8 mouse cellular contexts compared by ENCODE assay signal in the genomic region with DNA sequence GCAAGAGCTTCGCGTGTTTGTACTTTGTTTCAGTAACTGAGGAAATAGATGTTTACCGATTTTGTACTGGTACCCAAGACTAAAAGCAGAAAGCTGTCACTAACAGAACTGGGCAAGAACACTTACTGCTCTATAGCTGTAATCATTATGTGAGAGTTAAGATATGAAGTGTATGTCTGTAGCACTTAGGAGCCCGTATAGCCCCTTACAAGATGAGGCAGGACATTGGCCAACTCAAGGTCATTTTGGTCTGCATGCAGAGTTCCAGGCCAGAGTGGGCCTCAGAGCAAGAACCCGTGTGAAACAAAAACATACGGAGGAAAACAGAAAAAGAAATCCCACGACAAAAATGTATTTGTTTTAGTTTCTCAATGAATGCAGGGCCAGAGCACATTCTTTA. TPM values are rescaled to one million over a fixed set of nuclear protein-coding genes. Genes with fewer than 3 reads are reported as not detected.
DNase-seq lines count a peak whose midpoint lies in the region; ATAC-seq and TF ChIP-seq lines count a peak whose summit lies in the region.

No protein-coding gene starts in this region.

- H3K4me3 ChIP-seq in kidney, adult 2 months (ENCODE audit: insufficient read depth, low read depth, low read length): peak overlapping the region; percentile 31; the same call in 1 of the 2 replicates
- H3K4me3 ChIP-seq in hindbrain, embryonic 12.5 days: peak overlapping the region; percentile 91
- peak overlapping the region; percentile 66 for H3K4me3 ChIP-seq in midbrain, embryonic 15.5 days

- no peaks in the 10 kb centered on the region; the same call in 1 of the 2 replicates for H3K4me1 ChIP-seq in kidney, adult 2 months (ENCODE audit: control insufficient read depth, insufficient read depth, low read length)
- H3K4me1 ChIP-seq in hindbrain, embryonic 12.5 days: peaks cover 33% of the 10 kb centered on the region
- peaks cover 42% of the 10 kb centered on the region for H3K4me1 ChIP-seq in midbrain, embryonic 15.5 days

- H3K36me3 ChIP-seq in kidney, adult 2 months (ENCODE audit: control insufficient read depth, insufficient read depth, low read length): no peaks in the 10 kb centered on the region
- peaks cover 1% of the 10 kb centered on the region; the same call in 1 of the 2 replicates for H3K36me3 ChIP-seq in hindbrain, embryonic 12.5 days
- no peaks in the 10 kb centered on the region for H3K36me3 ChIP-seq in midbrain, embryonic 15.5 days (replicated peaks)

- WGBS in kidney, adult 2 months: 33% methylated on average over 7 of the region's 7 CpGs
- whole genome bisulfite sequencing in hindbrain, embryonic 12.5 days: 49% methylated on average over 7 of the region's 7 CpGs
- WGBS in midbrain, embryonic 15.5 days: 40% methylated on average over 7 of the region's 7 CpGs

- no peaks in the 10 kb centered on the region for H3K27me3 ChIP-seq in kidney, adult 2 months (replicated peaks; ENCODE audit: control insufficient read depth, insufficient read depth, low read length)
- no peaks in the 10 kb centered on the region for H3K27me3 ChIP-seq in hindbrain, embryonic 12.5 days
- no peaks in the 10 kb centered on the region for H3K27me3 ChIP-seq in midbrain, embryonic 15.5 days (replicated peaks)

- no peak for TF ChIP-seq CTCF in kidney, adult 2 months (conservative IDR thresholded peaks at IDR 0.05; ENCODE audit: insufficient read depth, insufficient read length, low read depth, low read length)

- no peak for TF ChIP-seq POLR2A in kidney, adult 2 months (IDR thresholded peaks at IDR 0.05; ENCODE audit: low read depth, low read length)

- peak overlapping the region; percentile 39 for H3K27ac ChIP-seq in kidney, adult 2 months (ENCODE audit: insufficient read depth, low read depth, low read length)
- H3K27ac ChIP-seq in hindbrain, embryonic 12.5 days: peak overlapping the region; percentile 92
- H3K27ac ChIP-seq in midbrain, embryonic 15.5 days: peak overlapping the region; percentile 97; the same call in 1 of the 2 replicates

- ATAC-seq in hindbrain, embryonic 12.5 days (ENCODE audit: low FRiP score): no peak
- no peak for ATAC-seq in midbrain, embryonic 15.5 days (replicated peaks)

- H3K9ac ChIP-seq in hindbrain, embryonic 12.5 days: no peak overlapping the region
- H3K9ac ChIP-seq in midbrain, embryonic 15.5 days: no peak overlapping the region

- no peaks in the 10 kb centered on the region for H3K9me3 ChIP-seq in hindbrain, embryonic 12.5 days (replicated peaks)
- no peaks in the 10 kb centered on the region for H3K9me3 ChIP-seq in midbrain, embryonic 15.5 days

- DNase-seq in kidney, adult 2 months: peak; percentile 6
- DNase-seq in kidney, adult 18-20 months: no peak
- DNase-seq in adipocyte (ENCODE audit: low spot score): peak; percentile 50
- DNase-seq in adrenal gland, postnatal 25 days: no peak
- no peak for DNase-seq in right cerebral cortex, postnatal 25 days
- no peak for DNase-seq in c-Kit-positive CD71-positive TER-119-positive erythroid progenitor cells, embryonic 14.5 days (ENCODE audit: low spot score)

- H3K4me2 ChIP-seq in hindbrain, embryonic 12.5 days (replicated peaks): peak overlapping the region; percentile 92
- H3K4me2 ChIP-seq in midbrain, embryonic 15.5 days: peak overlapping the region; percentile 88

RNA-seq across cellular contexts. Expression of gene Fancm, which starts 0.8 kb away (rescaled TPM):
- 1.0 and 1.2 TPM in 2 replicates for polyA plus RNA-seq in kidney, adult 2 months (2012; rRNA removed)
- 15.1 and 17.5 TPM in 2 replicates for polyA plus RNA-seq in hindbrain, embryonic 12.5 days (2016; fragmentation: Nextera tagmentation; extraction: Ambion mirVana)
- polyA plus RNA-seq in midbrain, embryonic 15.5 days (2015; fragmentation: Nextera tagmentation; extraction: Ambion mirVana): 6.0 and 7.9 TPM in 2 replicates
- 14.5 and 17.6 TPM in 2 replicates for total RNA-seq in adrenal gland, postnatal 25 days (2021)

RNA-seq across cellular contexts. Expression of gene Fkbp3, which starts 0.8 kb away (rescaled TPM):
- 50.5 and 80.3 TPM in 2 replicates for polyA plus RNA-seq in kidney, adult 2 months (2012; rRNA removed)
- polyA plus RNA-seq in hindbrain, embryonic 12.5 days (2016; fragmentation: Nextera tagmentation; extraction: Ambion mirVana): 519 and 525 TPM in 2 replicates
- 353 and 367 TPM in 2 replicates for polyA plus RNA-seq in midbrain, embryonic 15.5 days (2015; fragmentation: Nextera tagmentation; extraction: Ambion mirVana)
- total RNA-seq in adrenal gland, postnatal 25 days (2021): 113 and 117 TPM in 2 replicates

RNA-seq across cellular contexts. Expression of gene Prpf39, which starts 38.5 kb away (rescaled TPM):
- polyA plus RNA-seq in kidney, adult 2 months (2012; rRNA removed): 6.3 and 6.7 TPM in 2 replicates
- polyA plus RNA-seq in hindbrain, embryonic 12.5 days (2016; fragmentation: Nextera tagmentation; extraction: Ambion mirVana): 63.4 and 71.3 TPM in 2 replicates
- polyA plus RNA-seq in midbrain, embryonic 15.5 days (2015; fragmentation: Nextera tagmentation; extraction: Ambion mirVana): 49.8 and 52.2 TPM in 2 replicates
- 48.9 and 49.2 TPM in 2 replicates for total RNA-seq in adrenal gland, postnatal 25 days (2021)

Comparison
In these comparisons a context has a peak if more than half of its experiments do, and no peak if none do; other contexts are left out.
1. DNase-seq: peak in kidney, adult 2 months (single experiment) and adipocyte (single experiment); none in kidney, adult 18-20 months (single experiment), adrenal gland, postnatal 25 days (single experiment), right cerebral cortex, postnatal 25 days (single experiment) and c-Kit-positive CD71-positive TER-119-positive erythroid progenitor cells, embryonic 14.5 days (single experiment).
2. H3K27ac ChIP-seq: peak in every context shown above with its lines; median percentile 97 in midbrain, embryonic 15.5 days; 92 in hindbrain, embryonic 12.5 days; 39 in kidney, adult 2 months.
3. H3K4me3 ChIP-seq: peak in every context shown above with its lines; median percentile 91 in hindbrain, embryonic 12.5 days; 66 in midbrain, embryonic 15.5 days; 31 in kidney, adult 2 months.